Mouse (Mus musculus) T-helper 1 cell (primary cell): ENCODE results near the gene Nfkbie.

Experiments
- in situ Hi-C: fragments of 300-600 bp; cut with MboI, MseI; formaldehyde crosslinking; loops from one replicate; pipeline ENCODE4 v1.15.1; 2025; ENCODE audit warnings: high pct_unique_total_duplicates

The Nfkbie gene

DNA sequence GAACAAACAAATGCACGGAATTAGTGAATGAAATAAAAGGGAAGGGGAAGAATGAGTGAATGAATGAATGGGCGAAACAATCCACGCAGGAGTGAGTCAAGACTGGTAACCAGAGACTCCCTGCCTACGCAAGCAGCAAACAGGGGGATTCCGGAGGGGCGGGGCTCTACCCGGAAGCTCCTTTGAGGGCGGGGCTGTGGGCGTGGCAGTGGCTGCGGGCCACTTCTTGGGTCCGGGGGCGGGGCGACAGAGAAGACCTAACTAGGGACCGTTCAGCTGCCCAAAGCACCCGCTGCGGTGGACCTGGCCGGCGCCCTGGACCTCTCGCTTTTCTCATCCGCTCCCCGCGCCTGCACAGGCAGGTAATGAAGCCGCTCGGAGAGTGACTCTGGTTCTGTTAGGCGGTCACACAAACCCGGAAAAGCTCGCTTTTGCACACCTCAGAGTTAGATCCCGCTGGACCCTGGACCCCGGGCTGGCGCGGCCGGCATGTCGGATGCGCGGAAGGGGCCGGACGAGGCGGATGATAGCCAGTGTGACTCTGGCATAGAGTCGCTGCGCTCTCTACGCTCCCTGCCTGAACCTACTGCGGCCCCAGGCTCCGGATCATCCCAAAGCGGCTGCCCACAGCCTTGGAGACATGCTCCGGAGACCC is at the start of gene Nfkbie:
Gene Nfkbie (plus strand): TSS at position 252 of the 655 bp plus-strand sequence.
- in situ Hi-C loops: loop anchor here (25.0 kb wide), 1 partner anchor 1957 kb away; the partner anchor contains the start of genes Ccnd3 and Taf8

DNA sequence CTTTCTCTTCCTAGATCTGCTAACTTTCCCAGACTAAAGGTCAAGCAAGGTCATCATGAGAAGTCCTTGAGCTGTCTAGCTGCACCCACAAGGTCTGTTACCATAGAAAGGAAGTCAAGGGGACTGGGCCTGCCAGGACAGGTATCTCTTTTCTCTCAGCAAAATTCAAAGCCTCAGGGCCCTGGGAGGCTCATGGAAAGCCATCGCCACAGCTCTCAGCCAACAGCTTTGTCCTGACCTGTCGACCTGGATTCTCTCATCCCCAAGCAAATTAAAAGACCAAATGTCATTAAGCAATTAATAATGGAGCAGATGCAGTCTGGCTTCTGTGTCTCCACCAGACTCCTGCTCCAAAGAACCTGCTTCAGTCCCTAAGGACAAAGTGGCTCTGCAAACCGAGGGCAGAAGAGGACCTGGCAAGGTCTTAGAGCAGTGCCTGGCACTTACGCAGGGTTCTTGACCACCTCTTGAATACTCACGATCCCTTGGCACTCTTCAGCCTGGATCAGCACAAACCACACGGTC is 49.5 kb upstream of the Nfkbie start:
- in situ Hi-C loops: no loop called here

DNA sequence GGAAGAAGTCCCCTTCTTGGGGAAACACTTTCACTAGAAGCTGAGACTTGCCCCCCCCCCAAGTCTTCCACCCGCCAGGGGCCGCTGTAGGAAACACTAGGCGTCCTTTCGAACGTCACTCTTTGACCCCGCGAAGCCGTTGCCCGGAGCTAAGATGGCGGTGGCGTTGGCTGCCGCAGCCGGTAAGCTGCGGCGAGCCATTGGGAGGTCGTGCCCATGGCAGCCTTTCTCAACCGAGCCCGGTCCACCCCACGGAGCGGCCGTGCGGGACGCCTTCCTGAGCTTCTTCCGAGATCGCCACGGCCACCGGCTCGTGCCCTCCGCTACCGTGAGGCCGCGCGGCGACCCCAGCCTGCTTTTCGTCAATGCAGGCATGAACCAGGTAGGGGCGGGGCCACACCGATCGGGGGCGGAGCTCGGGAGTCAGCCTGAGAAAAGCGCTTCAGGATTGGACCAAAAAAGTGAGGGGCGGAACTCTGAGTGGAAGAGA is 48.8 kb upstream of the Nfkbie start, which contains the start of gene Aars2:
Gene Aars2 (plus strand): TSS at position 142 of the 490 bp plus-strand sequence.
- in situ Hi-C loops: no loop called here

DNA sequence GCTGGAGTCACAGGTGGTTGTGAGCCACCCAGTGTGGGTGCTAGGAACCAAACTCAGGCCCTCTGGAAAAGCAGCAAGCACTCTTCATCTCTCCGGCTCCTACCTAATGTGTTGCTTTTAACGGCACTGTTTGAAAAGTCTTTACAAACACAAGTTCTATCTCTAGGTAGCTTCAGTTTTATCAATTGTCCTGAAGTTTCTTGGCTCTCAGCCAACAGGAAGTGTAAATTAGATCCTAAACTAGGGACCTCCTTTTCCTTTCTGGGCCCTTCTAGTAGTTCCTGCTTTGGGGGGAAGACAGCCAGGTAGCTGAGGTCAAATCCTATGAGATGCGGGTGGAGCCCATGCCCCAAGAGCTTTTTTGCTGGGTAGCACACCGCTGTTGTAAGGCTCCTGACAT is 44.6 kb upstream of the Nfkbie start:
- in situ Hi-C loops: no loop called here

DNA sequence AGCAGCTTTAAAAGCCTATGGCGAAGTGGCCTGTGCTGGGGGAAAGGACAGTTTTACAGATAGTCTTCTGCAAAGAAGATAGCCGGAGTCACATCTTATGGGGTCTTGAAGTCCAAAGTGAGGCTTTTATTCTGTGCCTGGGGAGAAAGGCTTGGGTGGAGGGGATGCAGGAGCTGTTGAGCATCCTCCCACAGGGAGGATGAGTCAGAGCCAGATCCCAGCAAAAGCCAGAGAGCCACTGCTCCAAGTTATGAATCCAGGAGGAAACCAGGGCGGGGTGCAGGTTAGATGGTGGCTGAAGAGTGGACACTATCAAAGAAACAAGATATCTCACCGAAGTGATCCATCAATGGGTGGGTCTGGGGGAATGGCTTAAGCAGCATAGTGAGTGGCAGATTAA is 43.7 kb upstream of the Nfkbie start:
- in situ Hi-C loops: no loop called here

DNA sequence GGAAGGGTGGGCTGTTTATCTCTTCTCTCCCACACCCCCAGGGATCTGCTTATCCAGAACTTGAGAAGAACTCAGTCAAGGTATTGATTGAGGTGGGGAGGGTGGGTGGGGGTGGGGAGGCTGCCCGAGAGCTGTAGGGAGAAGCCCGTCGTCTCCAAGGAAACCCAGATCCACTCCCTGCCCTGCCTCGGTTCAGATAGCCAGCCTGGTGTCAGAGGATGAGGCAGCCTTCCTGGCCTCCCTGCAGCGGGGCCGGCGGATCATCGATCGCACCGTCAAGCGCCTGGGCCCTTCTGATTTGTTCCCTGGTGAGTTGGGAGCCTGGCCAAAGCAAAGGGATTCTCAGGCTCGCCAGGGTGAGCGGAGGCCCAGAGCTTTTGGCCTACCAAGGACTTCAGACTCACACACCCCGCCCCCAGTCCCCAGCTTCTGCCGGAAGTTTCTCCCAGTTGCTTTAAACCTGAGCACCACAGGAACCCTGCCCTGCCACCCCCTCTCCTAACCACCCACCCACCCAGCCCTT is 40.2 kb upstream of the Nfkbie start:
- in situ Hi-C loops: no loop called here

DNA sequence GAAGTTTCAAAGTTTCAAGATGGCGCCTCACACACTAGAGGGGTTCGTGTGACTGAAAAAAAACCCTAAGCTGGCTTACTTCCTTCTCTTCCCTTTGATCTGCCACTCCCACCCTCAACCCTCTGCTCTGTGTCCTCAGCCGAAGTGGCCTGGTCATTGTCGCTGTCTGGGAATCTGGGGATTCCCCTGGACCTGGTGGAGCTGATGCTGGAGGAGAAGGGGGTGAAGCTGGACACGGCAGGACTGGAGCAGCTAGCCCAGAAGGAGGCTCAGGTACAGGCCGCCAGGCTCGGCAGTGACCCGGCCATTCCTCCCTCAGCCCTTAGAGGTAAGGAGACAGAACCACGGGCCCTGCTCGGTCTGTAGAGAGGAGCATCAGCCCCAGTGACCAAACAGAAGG is 39.7 kb upstream of the Nfkbie start:
- in situ Hi-C loops: no loop called here

DNA sequence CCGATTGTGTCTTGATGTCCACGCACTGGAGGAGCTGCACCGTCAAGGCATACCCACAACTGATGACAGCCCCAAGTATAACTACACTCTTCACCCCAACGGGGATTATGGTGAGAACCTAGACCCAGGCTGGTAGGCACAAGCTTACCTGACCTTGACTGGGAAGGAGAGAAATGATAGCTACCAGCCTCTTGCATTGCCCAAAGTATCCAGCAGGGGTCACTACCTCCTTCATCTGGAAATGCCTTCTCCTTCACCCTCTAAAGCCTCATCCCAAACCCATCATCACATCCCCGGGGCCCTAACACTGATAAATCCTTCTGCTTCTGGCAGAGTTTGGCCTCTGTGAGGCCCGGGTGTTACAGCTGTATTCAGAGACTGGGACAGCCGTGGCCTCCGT is 39.0 kb upstream of the Nfkbie start:
- in situ Hi-C loops: no loop called here

DNA sequence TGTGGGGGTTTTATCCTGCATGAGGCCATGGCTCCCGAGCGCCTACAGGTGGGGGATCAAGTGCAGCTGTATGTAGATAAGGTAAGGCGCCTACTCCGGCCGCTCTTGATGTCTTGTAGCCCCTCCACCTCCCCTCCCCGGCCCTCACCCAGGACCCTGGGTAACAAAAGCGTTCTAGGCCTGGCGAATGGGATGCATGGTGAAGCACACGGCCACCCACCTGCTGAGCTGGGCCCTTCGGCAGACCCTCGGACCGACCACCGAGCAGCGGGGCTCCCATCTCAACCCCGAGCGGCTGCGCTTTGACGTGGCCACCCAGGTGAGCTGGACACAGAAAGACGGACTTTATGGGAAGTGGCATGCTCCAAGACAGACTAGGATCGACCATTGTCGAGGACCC is 38.4 kb upstream of the Nfkbie start:
- in situ Hi-C loops: no loop called here

DNA sequence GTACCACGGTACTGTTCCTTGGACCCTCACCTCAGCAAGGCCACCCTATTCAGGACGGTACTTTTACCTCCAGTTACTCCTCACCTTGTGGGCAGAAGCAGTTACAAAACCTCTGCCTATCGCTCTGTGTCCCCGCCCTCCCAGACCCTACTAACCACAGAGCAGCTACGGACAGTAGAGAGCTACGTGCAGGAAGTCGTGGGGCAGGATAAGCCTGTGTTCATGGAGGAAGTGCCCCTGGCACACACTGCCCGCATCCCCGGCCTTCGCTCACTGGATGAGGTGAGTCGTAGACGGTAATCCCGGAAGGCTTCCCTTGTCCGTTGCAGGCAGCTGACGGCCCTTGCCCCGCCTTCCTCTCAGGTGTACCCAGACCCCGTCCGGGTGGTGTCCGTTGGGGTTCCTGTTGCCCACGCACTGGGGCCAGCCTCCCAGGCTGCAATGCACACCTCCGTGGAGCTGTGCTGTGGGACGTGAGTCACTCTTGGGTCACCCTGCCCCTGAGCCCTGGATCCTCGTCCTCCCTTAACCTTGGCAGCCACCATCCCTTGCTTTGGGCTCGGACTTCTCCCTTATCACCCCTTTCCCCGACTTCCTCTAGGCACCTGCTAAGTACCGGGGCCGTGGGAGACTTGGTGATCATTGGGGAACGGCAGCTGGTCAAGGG is 37.8 kb upstream of the Nfkbie start:
- in situ Hi-C loops: no loop called here

DNA sequence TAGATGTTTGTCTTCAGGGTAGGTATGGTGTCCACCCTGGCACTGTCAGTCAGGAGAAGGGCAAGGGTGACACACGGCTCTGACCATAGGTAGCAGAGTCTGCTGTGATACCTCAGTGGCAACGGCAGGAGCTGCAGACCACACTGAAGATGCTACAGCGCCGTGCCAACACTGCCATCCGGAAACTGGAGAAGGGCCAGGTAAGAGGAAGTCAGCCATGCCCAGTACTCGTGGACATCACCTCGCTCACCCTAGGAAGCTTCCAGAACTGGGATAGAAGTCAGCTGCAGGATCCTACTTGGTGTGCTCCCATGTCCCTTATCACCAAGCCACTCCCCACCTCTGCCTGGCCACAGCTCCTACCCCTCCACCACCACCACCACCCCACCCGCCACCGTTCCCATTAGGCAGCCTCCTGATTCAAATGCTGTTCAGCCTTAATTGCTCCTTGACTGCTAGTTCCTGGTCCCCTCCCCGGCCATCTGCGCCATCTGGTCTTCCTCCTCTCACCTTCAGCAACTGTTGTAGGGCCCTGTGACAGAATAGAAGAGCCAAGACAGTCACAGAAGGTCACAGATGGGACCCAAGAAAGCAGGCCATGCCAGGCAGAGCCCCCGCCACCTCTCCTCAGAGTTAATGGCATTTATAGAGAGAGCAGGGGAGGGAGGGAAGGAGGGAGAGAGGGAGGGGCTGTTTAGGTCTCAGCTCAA is 36.6 kb upstream of the Nfkbie start:
- in situ Hi-C loops: no loop called here

DNA sequence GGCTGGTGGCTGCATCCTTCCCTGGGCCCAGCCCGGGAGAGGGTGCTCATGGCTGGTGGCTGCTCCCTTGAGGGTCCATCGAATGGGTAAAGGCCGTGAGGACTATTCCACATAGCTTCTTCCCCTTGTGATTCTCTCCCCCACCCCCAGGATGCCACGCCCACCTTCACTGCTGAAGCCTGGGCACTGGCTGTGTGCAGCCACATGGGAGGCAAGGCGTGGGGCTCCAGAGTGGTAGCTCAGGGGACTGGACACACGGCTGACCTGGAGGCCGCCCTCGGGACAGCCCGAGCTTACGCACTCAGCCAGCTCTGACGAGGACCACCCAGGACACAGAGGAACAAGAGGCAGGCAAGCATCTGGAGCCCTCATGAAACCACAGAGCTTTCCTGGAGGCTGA is 35.4 kb upstream of the Nfkbie start:
- in situ Hi-C loops: no loop called here

DNA sequence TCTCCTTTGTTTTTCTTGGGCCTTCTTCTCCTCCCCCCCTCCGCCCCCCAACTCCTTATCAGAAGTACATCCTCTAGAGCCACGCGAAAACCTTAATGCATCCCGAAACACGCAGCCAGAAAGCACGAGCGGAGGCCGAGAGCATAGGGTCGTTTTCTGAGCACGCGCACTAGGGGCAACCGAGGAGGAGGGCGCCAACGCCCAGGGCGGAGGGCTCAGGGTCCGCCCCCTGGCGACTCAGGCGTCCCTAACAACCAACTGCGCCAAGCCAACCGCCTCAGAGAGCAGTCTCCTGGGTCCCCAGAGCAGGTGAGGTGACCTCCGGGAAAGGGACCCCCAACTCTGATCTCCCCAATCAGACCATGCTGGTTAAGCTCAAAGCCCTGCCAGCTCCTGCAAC is 32.2 kb upstream of the Nfkbie start, which contains the start of gene Tcte1:
Gene Tcte1 (plus strand): TSS at position 172 of the 400 bp plus-strand sequence.
- in situ Hi-C loops: no loop called here

DNA sequence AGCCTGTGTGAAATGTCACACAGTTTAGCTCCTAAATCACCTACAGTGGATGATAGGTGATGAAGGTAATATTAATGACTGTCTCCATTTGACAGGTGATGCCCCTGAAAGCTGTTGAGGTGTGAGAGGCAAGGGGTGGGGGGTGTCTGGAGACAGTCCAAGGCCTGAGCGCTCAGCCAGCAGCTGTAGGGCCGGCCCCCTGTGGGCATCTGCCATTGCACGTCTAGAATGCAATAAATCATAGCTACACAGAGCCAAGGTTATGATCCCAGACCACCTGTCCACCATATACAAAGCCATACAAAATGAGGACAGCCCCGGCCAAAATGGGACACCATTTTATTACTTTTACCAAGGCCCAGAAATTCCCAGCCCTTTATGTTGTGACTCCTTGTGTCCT is 30.5 kb upstream of the Nfkbie start:
- in situ Hi-C loops: no loop called here

DNA sequence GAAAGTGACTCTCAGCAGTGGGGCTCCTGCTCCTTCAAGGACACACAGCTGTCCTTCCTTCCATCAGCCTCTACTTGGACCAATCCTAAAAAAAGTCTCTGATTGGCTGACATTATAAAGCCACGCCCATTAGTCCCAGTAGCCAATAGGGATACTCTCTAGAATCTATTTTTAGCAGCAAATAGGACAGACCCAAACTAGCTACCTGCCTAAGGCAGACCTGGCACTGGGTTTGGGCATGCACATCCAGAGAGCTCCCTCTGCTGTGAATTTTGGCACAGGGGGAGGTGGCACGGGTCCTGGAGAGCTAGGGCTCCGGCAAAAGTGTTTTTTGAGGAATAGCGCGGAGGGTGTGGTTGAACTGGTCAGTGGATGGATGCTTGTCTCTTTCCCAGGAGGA is 28.9 kb upstream of the Nfkbie start:
- in situ Hi-C loops: no loop called here

DNA sequence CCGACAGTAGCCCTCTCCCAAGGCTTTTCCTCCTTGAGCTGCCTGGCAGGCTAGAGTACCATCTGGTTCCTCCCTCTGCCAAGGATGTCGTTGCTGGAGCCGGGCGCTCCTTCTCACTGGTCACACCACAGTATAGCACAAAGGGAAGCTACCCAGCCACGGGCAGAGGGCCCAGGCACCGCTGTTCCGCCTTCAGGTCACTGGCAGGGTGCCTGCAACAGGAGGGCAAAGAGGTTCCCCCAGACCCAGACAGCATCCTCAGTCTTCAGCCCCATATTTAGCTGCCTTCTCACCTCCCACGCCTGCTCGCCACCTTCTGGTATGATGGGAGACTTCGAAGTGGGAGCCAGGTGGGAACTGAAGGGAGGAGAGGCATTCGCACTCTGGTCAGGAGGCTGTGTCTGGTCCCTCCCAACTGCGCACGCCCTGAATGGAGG is 25.1 kb upstream of the Nfkbie start:
- in situ Hi-C loops: no loop called here

DNA sequence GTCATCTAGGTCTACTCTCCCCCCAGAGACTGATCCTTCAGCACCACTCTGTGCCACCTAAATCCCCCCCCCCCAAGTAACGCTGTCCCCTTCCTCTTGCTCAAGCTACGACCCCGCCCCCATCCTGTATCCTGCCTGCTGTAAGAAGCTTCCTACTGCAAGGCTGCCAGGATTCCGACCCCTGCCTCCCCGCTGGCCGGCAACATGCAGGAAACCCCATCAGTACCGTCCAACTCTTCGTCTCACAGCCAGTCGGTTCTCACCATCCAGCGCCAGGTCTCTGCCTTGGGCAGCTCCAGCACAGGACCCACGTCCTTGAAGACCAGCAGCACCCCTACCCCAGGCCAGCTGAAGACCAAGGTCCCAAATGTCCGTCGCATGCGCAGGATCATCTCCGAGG is 22.6 kb upstream of the Nfkbie start:
- in situ Hi-C loops: no loop called here

DNA sequence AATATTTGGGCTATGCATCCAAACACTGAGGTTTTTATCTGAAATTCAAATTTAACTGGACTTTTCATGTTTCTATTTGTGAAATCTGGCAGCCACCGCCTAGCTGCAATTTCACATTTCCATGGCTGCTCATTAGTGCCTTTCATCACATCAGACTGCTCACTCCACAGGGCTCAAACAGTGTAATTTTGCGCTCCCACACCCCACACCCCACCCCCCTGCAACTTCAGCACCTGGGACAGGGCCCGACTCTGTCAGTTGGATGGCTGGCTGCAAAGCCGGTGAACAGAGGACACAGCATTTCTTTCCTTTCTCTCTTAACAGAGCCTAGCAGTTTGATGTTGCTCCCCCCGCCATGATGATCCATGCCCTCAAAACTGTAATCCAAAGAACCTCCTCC is 19.2 kb upstream of the Nfkbie start:
- in situ Hi-C loops: no loop called here

DNA sequence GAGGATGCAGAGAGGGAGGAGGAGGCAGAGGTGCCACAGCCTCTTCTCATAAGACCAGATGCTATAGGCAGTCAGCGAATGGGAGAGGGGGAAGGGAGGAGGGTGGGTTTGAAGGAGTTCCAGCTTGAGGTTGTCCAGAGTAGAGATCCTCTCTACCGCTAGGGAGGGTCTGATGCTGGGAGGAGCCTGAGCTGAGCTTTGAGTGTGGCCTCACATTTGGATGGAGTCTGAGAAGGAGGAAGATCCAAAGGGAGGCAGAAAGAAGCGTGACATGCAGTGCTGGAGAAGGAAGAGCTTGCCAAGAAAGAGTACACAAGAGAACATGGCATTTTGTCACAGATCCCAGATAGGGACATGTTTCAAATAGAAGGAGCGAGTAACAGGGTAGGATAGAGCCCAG is 17.1 kb upstream of the Nfkbie start:
- in situ Hi-C loops: no loop called here

DNA sequence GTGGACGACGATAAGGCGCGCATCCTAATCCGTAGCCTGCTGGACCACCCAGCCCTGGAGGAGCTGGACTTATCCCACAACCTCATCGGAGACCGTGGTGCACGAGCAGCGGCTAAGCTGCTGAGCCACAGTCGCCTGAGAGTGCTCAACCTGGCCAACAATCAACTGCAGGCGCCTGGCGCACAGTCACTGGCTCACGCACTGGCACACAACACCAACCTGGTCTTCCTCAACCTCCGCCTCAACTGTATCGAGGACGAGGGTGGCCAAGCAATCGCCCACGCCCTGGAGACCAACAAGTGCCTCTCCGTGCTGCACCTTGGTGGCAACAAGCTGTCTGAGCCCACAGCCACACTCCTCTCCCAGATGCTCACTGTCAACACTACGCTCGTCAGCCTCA is 15.8 kb upstream of the Nfkbie start:
- in situ Hi-C loops: no loop called here

DNA sequence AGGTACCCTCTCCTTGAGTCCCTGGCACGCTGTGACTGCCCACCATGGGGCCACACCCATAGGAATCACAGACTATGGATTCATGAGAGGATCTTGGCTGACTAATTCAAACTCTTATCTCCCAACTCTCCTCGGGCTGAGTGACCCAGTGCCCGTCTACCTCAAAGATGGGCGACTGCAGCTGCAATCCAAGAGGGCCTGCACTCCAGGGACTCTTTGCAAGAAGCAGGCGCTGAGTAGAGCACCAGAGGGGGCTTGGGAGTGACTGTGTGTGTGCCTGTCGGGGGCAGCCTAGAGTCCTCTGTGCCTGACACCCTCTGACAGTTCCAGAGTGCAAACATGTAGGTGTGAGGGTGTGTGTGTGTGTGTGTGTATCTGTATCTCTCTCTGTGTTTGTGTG is 13.4 kb upstream of the Nfkbie start:
- in situ Hi-C loops: no loop called here

DNA sequence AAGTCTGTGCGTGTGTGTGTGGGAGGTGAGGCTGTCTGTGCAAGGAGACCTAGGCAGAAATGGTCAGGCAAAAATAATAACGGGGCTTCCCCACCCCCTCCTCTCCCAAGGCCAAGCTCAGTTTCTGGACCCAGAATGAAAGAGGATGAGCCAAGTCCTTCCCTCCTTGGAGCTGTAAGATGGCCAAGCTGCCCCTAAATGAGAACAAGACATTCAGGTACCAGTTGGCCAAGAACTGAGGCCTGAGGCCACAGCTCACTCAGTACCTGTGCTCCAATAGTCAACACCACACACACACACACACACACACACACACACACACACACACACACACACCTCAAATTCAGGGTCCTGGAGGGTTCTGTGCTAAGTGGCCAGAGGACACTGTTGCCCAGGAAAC is 12.8 kb upstream of the Nfkbie start:
- in situ Hi-C loops: no loop called here
